Mouse (Mus musculus) urinary bladder, postnatal 25 days (tissue): ENCODE data around the gene Atp1a3.
"Not testable (repeated sequence)": the region's sequence is repeated elsewhere in the genome, so short reads cannot be mapped to it uniquely, and the experiment has no call there.

Experiments used
- DNase-seq: peaks from one replicate; pipeline ENCODE4 v3.0.0; 2022; ENCODE audit warnings: low spot score

Atp1a3 gene

GRCm38 (mm10) chr7:25005421-25006065 lies at the start of gene Atp1a3:
Gene Atp1a3 (minus strand): TSS chr7:25005958.
- DNase-seq: no peak

- DNase-seq: no peak
Measured at GRCm38 (mm10) chr7:25052587-25052986, 46.8 kb upstream of the Atp1a3 start.

GRCm38 (mm10) chr7:25049295-25049930 lies 43.7 kb upstream of the Atp1a3 start:
- no peak for DNase-seq

GRCm38 (mm10) chr7:25047363-25047762 lies 41.6 kb upstream of the Atp1a3 start:
- DNase-seq: no peak

GRCm38 (mm10) chr7:25044599-25044998 lies 38.8 kb upstream of the Atp1a3 start:
- DNase-seq: not testable (repeated sequence)

GRCm38 (mm10) chr7:25041921-25042320 lies 36.2 kb upstream of the Atp1a3 start:
- no peak for DNase-seq

GRCm38 (mm10) chr7:25035916-25036315 lies 30.2 kb upstream of the Atp1a3 start:
- peak; percentile 67 for DNase-seq

- no peak for DNase-seq
Measured at GRCm38 (mm10) chr7:25034796-25035195, 29.0 kb upstream of the Atp1a3 start.

GRCm38 (mm10) chr7:25031528-25031927 lies 25.8 kb upstream of the Atp1a3 start:
- no peak for DNase-seq

GRCm38 (mm10) chr7:25030032-25030753 lies 24.4 kb upstream of the Atp1a3 start:
- peak; percentile 76 for DNase-seq

- DNase-seq: no peak
Measured at GRCm38 (mm10) chr7:25026452-25026851, 20.7 kb upstream of the Atp1a3 start.

GRCm38 (mm10) chr7:25025855-25026439 lies 20.2 kb upstream of the Atp1a3 start:
- DNase-seq: peak; percentile 16

- no peak for DNase-seq
Measured at GRCm38 (mm10) chr7:25011592-25011991, 5.8 kb upstream of the Atp1a3 start.

GRCm38 (mm10) chr7:25010090-25010913 lies 4.5 kb upstream of the Atp1a3 start:
- DNase-seq: peak; percentile 21

GRCm38 (mm10) chr7:25009099-25009700 lies 3.4 kb upstream of the Atp1a3 start:
- DNase-seq: no peak

- DNase-seq: peak; percentile 52
Measured at GRCm38 (mm10) chr7:25008635-25009034, 2.9 kb upstream of the Atp1a3 start.

- no peak for DNase-seq
Measured at GRCm38 (mm10) chr7:25007609-25008374, 2.0 kb upstream of the Atp1a3 start.

GRCm38 (mm10) chr7:25006586-25007364 lies 1.0 kb upstream of the Atp1a3 start:
- DNase-seq: no peak

GRCm38 (mm10) chr7:25006171-25006570 lies 413 bp upstream of the Atp1a3 start:
- DNase-seq: no peak

- DNase-seq: no peak
Measured at GRCm38 (mm10) chr7:25004806-25005205, 952 bp downstream of the Atp1a3 start.
